17 mouse cellular contexts compared by ENCODE assay signal in the genomic region with DNA sequence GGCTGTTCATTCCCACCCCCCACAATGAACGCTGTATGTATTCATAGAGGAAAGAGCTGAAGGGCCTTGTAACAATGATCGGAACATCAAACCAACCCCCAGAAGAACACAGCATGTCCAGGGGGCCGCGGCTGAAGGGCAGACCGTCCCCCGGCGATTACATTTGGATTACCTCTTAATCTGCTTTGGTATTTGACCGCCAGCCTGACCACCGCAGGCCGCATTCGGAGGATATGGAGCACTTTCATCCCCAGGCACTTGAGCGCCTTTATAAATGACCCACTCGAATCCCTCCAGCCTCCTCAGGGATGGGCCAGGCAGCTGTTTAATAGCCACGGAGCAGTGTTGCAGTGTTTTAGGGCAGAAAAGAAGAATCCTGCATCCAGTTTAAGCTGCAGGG. TPM values are rescaled to one million over a fixed set of nuclear protein-coding genes. Genes with fewer than 3 reads are reported as not detected.
A peak's percentile ranks its signal among the peaks of the same experiment; 100 is the strongest.
DNase-seq lines count a peak whose midpoint lies in the region; ATAC-seq and TF ChIP-seq lines count a peak whose summit lies in the region.
"Had no signal": no experiment of that assay in that cellular context is flagged by ENCODE, and none has a peak within 500 bp of the region (broad histone marks: within the 10 kb centered on the region; RNA-seq: fewer than 3 reads in every experiment).

No protein-coding gene starts in this region.

- H3K4me2 ChIP-seq in hindbrain, embryonic 12.5 days (replicated peaks), result no peak overlapping the region
- no peak overlapping the region for H3K4me2 ChIP-seq in hindbrain, embryonic 11.5 days (replicated peaks; ENCODE audit: low read depth, low read length)
- H3K4me2 ChIP-seq in midbrain, postnatal 0 days (ENCODE audit: low read depth, low read length, poor library complexity, severe bottlenecking), result no peak overlapping the region

- 0 out of 2 replicates have a peak overlapping the region, but pooled peaks have one; percentile 23 for H3K27ac ChIP-seq in hindbrain, embryonic 12.5 days
- no peak overlapping the region; the same call in 1 of the 2 replicates for H3K27ac ChIP-seq in hindbrain, embryonic 11.5 days (ENCODE audit: low read depth, low read length)
- H3K27ac ChIP-seq in midbrain, postnatal 0 days (ENCODE audit: low read depth, low read length), result no peak overlapping the region
- H3K27ac ChIP-seq: gastrocnemius, adult 2 months; hindbrain, embryonic 10.5 days had no signal

- DNase-seq in embryo, embryonic 10 days (ENCODE audit: low spot score), result peak; percentile 53
- no peak for DNase-seq in embryo, embryonic 10.5 days (ENCODE audit: low spot score)
- no peak for DNase-seq in hindbrain, embryonic 11.5 days (ENCODE audit: low spot score)
- DNase-seq in midbrain, postnatal 0 days (ENCODE audit: low spot score), result no peak
- DNase-seq in frontal cortex, postnatal 10 days (ENCODE audit: low spot score in 2 of 2), result no peak
- no peak for DNase-seq in lung, postnatal 4 days
- DNase-seq: adrenal gland, adult 2 months; cerebellum, adult 9-11 months; gastrocnemius, adult 2 months; kidney, adult 2 months; kidney, postnatal 25 days; lung, adult 18-20 months; right cerebral cortex, postnatal 4 days; thymus, adult 18-20 months had no signal

- H3K4me3 ChIP-seq in hindbrain, embryonic 12.5 days, result no peak overlapping the region
- H3K4me3 ChIP-seq in hindbrain, embryonic 11.5 days (ENCODE audit: low read depth, low read length), result no peak overlapping the region
- H3K4me3 ChIP-seq in E14TG2a.4 (replicated peaks; ENCODE audit: low read length), result peak overlapping the region; percentile 49; the same call in 1 of the 2 replicates
- H3K4me3 ChIP-seq in midbrain, postnatal 0 days (ENCODE audit: low read depth, low read length), result no peak overlapping the region
- H3K4me3 ChIP-seq: gastrocnemius, adult 2 months; hindbrain, embryonic 10.5 days had no signal

- ATAC-seq in hindbrain, embryonic 12.5 days (ENCODE audit: low FRiP score), result no peak
- no peak for ATAC-seq in hindbrain, embryonic 11.5 days (ENCODE audit: low FRiP score)
- no peak for ATAC-seq in midbrain, postnatal 0 days (ENCODE audit: low FRiP score)

- H3K27me3 ChIP-seq in hindbrain, embryonic 12.5 days, result peaks cover 4% of the 10 kb centered on the region; the same call in 1 of the 2 replicates
- no peaks in the 10 kb centered on the region for H3K27me3 ChIP-seq in hindbrain, embryonic 11.5 days (ENCODE audit: control insufficient read depth, insufficient read depth, low read length)
- H3K27me3 ChIP-seq in E14TG2a.4 (ENCODE audit: insufficient read depth, low read length), result no peaks in the 10 kb centered on the region
- H3K27me3 ChIP-seq in midbrain, postnatal 0 days (ENCODE audit: insufficient read depth, low read length), result peaks cover 12% of the 10 kb centered on the region; the same call in 1 of the 2 replicates

- no peak for TF ChIP-seq CTCF in E14TG2a.4 (conservative IDR thresholded peaks at IDR 0.05; ENCODE audit: low read length)
- TF ChIP-seq CTCF in midbrain, postnatal 0 days (IDR thresholded peaks at IDR 0.05), result no peak

- H3K4me1 ChIP-seq in hindbrain, embryonic 12.5 days, result peaks cover 17% of the 10 kb centered on the region
- no peaks in the 10 kb centered on the region for H3K4me1 ChIP-seq in hindbrain, embryonic 11.5 days (replicated peaks; ENCODE audit: control insufficient read depth, insufficient read depth, low read length)
- peaks cover 61% of the 10 kb centered on the region for H3K4me1 ChIP-seq in E14TG2a.4 (replicated peaks; ENCODE audit: low read depth, low read length)
- H3K4me1 ChIP-seq in midbrain, postnatal 0 days (ENCODE audit: insufficient read depth, low read length), result no peaks in the 10 kb centered on the region

- H3K9me3 ChIP-seq in hindbrain, embryonic 12.5 days (replicated peaks), result no peaks in the 10 kb centered on the region
- H3K9me3 ChIP-seq in hindbrain, embryonic 11.5 days (ENCODE audit: control insufficient read depth, low read length), result no peaks in the 10 kb centered on the region
- H3K9me3 ChIP-seq in E14TG2a.4 (ENCODE audit: low read length), result no peaks in the 10 kb centered on the region
- H3K9me3 ChIP-seq in midbrain, postnatal 0 days (ENCODE audit: low read length), result no peaks in the 10 kb centered on the region
- H3K9me3 ChIP-seq: hindbrain, embryonic 10.5 days had no signal

- no peak overlapping the region for H3K9ac ChIP-seq in hindbrain, embryonic 12.5 days
- H3K9ac ChIP-seq in hindbrain, embryonic 11.5 days (ENCODE audit: low read depth, low read length), result no peak overlapping the region
- H3K9ac ChIP-seq in midbrain, postnatal 0 days (replicated peaks; ENCODE audit: low read length, poor library complexity, severe bottlenecking), result 0 out of 2 replicates have a peak overlapping the region, but pooled peaks have one; percentile 33

- peaks cover under 1% of the 10 kb centered on the region for H3K36me3 ChIP-seq in hindbrain, embryonic 12.5 days
- H3K36me3 ChIP-seq in hindbrain, embryonic 11.5 days (ENCODE audit: control insufficient read depth, insufficient read depth, low read length), result no peaks in the 10 kb centered on the region
- peaks cover 14% of the 10 kb centered on the region for H3K36me3 ChIP-seq in E14TG2a.4 (ENCODE audit: insufficient read depth, low read length)
- peaks cover 13% of the 10 kb centered on the region for H3K36me3 ChIP-seq in midbrain, postnatal 0 days (ENCODE audit: insufficient read depth, low read length)

- WGBS in hindbrain, embryonic 12.5 days, result 40% methylated on average over 14 of the region's 14 CpGs
- 38% methylated on average over 14 of the region's 14 CpGs for WGBS in hindbrain, embryonic 11.5 days
- 20% methylated on average over 14 of the region's 14 CpGs for WGBS in midbrain, postnatal 0 days

RNA-seq across cellular contexts. Expression of gene Gm17018, which starts 7.0 kb away (rescaled TPM):
- 56.1 and 63.0 TPM in 2 replicates for polyA plus RNA-seq in hindbrain, embryonic 12.5 days (2016; fragmentation: Nextera tagmentation; extraction: Ambion mirVana)
- polyA plus RNA-seq in hindbrain, embryonic 11.5 days (2014; fragmentation: Nextera tagmentation; extraction: Ambion mirVana), result 62.7 and 63.4 TPM in 2 replicates
- 15.7 and 20.9 TPM in 2 replicates for total RNA-seq in midbrain, postnatal 0 days (2014; rRNA removed)
- 83.7 and 84.4 TPM in 2 replicates for polyA plus RNA-seq in midbrain, postnatal 0 days (2015; fragmentation: Nextera tagmentation; extraction: Ambion mirVana)

RNA-seq across cellular contexts. Expression of gene Poll, which starts 7.0 kb away (rescaled TPM):
- 14.9 and 16.5 TPM in 2 replicates for polyA plus RNA-seq in hindbrain, embryonic 12.5 days (2016; fragmentation: Nextera tagmentation; extraction: Ambion mirVana)
- polyA plus RNA-seq in hindbrain, embryonic 11.5 days (2014; fragmentation: Nextera tagmentation; extraction: Ambion mirVana), result 14.1 and 16.4 TPM in 2 replicates
- 9.9 and 12.1 TPM in 2 replicates for total RNA-seq in midbrain, postnatal 0 days (2014; rRNA removed)
- polyA plus RNA-seq in midbrain, postnatal 0 days (2015; fragmentation: Nextera tagmentation; extraction: Ambion mirVana), result 8.9 and 10.4 TPM in 2 replicates
